Mouse (Mus musculus): ENCODE results near the gene Slc35g2.

Gene Slc35g2

GRCm38 (mm10) chr9:100558991-100559390 is 11.9 kb downstream of the Slc35g2 start:
- DNase-seq (ENCODE audit: low spot score) = no peak

- DNase-seq (ENCODE audit: low spot score) = no peak
Observed at GRCm38 (mm10) chr9:100558023-100558573, 12.8 kb downstream of the Slc35g2 start.

DNA sequence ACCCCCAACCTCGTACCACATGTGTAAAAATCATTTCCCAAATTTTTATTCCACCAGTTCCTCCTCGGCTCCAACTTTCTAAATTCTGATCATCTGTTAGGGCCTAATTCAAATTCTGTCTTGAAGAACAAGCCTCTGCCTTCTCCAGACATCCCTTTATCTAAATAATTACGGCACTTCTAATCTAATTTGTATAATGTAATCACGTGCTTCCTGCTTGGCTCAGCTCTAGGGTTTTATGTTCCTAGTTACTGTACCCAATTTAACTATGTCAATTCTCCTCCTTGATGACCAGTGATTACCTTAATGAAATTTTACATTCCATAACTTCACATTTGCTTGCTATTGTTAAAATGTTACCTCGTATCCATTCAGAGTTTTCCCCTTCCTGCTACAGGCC is 15.2 kb downstream of the Slc35g2 start:
- DNase-seq (ENCODE audit: low spot score) = no peak

DNA sequence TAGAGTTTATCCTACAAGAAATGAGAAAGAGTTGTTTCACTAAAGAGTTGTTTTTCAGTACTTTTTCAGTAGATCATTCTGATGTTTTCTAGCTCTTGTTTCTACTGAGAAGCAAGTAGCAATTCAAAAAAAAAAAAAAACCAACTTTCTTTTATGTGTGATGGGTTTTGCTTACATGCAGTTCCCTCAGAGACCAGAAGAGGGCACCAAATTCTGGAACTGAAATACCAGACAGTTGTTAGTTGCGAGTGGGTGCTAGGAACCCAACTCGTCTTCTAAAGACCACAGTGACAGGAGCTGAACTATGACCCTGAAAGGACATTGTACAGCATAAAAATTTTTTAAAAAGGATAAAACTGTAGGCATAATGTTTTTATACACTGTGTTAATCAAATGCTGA is 22.6 kb downstream of the Slc35g2 start:
- peak; percentile 18 for DNase-seq (ENCODE audit: low spot score)

DNA sequence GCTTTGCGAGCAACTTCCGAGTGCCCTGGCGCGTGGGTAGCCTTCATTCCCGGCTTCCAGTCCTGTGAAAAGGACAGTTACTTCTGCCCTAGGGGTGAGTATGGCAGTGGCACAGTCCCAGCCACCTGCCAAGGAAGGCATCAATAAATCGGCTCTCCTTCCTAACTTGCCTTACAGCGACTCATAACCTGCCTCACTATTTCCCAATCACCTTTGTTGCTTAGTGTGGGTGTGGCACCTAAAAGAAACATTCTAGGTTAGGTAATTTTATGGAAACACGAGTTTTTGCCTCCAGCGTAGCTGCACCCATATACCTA is 24.3 kb downstream of the Slc35g2 start:
- DNase-seq (ENCODE audit: low spot score) = peak; percentile 29

GRCm38 (mm10) chr9:100545715-100546593 is 24.9 kb downstream of the Slc35g2 start, which contains the start of gene Nck1:
Gene Nck1, minus strand, starts transcription at chr9:100546134.
- DNase-seq (ENCODE audit: low spot score) = peak; percentile 99

DNA sequence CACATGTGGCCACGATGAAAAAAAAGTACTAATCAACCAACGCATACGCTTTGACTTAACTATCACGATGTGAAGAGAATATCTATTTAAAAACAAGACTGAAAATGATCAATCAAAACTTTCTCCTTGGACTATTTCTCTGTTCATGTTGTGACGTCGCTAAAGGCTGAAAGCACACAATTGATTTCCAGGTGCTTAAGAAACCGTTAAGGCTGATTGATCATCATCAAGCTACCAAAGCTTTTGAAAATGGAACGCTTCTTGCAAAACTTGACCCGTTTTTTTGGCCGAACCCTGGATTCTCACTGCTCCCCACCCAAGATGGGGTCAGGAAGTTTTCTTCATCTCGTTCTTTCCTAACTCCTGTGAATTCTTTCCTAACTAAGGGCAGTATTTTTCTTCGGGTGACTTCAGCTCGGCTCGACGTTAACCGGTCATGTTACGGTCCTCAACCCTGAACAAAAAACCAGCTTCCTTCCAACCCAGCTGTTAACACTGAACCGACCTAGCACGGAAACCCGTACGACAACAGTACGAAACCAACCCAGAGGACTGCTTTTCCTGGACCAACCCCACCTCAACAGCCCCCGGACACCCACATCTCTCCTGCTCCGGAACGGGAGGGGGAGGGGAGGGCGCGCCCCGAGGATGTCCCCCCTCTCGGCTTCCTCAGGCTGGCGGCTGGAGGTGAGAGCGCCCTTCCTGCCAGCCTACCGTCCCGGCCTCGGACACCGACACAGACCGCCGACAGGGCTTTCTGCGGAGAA is 25.8 kb downstream of the Slc35g2 start:
- DNase-seq (ENCODE audit: low spot score) = peak; percentile 69

DNA sequence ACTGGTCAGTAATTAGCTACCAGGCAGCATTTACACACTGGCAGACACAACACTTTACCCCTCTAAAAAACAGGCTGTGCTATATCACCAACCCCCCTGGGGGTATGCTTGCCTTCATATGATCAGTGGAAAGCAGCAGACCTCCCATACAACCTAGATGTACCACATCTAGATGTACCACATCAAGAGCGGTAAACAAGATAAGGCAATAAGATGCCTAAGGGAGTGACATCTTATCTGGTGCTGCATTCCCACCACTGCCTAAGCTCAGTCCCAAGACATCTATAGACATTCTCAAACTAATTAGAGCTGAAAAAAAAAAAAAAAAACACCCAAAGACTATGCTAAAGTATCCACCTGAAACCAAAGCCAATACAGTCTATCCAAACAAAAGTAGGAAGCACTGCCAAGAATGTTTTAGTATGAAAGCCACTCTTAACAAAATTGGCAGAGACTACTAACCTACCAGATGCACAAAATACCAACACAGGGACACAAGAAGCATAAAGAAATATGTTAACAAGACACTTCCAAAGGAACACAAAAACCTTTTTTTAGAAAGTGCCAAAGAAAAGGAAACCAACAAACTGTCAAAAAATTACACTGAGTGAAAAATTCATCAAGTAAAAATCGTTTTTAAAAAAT is 35.1 kb downstream of the Slc35g2 start:
- DNase-seq (ENCODE audit: low spot score) = peak; percentile 47

DNA sequence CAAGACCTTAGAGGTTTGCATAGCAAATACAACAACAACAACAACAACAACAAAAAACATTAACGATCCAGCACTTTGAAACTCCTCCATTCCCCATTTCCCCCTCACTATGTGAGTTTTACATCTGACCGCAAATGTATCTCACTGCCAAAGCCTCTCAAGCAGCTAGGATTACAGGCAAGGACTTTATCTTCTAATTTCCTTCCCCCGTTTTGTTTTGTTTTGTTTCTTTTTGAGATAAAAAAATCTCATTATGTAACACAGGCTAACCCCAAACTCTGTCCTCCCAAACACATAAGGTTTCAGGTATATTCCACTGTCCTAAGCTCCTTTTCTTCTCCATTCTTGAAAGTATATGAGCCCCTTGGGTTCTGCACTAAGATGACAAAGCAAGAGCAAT is 36.2 kb downstream of the Slc35g2 start:
- no peak for DNase-seq (ENCODE audit: low spot score)

- DNase-seq (ENCODE audit: low spot score) = no peak
Observed at GRCm38 (mm10) chr9:100532847-100533505, 37.9 kb downstream of the Slc35g2 start.

GRCm38 (mm10) chr9:100531296-100531695 is 39.6 kb downstream of the Slc35g2 start:
- no peak for DNase-seq (ENCODE audit: low spot score)

DNA sequence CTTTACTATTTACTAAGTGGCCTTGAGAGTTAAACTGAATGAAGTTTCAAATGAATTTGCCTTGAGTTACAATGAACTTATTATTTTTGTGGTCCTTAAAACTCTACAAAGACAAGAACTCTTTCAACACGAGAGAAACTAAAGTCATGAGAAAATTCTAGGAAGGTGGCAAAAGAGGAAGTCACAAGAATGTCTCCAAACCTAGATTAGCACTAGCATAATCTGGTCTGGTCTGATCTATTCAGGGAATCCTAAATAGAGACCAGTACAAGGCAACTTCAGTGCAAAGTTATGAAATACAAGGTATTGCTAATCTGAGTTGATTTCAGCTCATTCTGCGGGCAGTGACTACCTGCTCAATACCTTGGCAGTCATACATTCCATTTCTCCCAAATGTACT is 45.7 kb downstream of the Slc35g2 start:
- no peak for DNase-seq (ENCODE audit: low spot score)

DNA sequence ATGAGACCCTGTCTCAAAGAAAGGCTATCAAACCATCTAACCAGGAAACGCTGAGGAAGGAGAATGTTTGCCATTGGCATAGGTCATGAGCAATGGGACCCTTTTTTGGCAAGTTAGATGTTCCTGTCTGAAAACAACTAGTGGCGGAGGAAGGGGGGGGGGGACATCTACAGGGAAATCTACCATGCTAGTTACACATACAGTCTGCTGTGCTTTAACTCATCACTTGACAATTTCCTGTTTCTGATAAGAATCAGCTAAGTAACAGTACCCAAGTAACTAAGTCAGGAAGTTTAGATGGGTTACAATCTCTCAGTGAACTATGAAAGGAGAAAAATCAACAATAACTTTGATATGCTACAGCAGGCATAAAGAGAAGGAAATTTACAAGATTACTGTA is 48.9 kb downstream of the Slc35g2 start:
- DNase-seq (ENCODE audit: low spot score) = no peak

DNA sequence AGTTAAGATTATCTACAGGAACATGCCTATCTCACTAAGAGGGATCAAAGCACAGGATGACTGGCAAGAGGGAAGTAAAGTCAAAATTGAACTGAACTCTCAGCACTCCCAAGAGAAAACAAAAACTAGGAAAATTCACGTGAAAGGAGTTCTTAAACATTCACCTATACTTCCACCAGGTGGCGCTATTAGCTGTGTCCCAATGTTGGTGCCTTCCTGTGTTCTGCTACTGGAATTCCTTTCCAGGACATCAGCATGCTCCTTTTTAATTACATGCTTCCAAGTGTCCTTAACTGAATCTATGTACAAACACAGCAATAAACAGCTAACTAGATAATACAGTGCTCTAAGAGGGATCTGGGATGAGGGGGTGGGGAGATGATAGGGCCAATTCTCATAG is 50.3 kb downstream of the Slc35g2 start:
- peak; percentile 77 for DNase-seq (ENCODE audit: low spot score)

- peak; percentile 18 for DNase-seq (ENCODE audit: low spot score)
Observed at GRCm38 (mm10) chr9:100520012-100520411, 50.9 kb downstream of the Slc35g2 start.

DNA sequence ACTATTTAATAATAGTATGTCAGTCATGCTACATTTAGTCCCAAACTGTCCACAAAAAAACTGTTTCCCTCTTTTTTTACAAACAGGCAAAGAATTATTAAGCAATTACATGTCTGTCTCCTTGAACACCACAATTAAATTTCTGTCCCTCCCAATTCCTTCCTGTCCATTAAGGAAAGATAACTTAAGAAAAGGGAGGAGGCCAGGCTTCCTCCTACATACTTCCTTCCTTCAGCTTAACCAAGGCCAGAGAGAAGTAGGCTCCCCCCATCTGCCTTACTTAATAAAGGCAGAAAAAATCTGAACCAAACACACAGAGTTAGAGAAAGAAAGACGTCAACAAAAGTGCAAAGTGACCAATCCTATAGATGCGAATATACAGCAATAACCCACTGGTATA is 63.3 kb downstream of the Slc35g2 start:
- DNase-seq (ENCODE audit: low spot score) = peak; percentile 60

- DNase-seq (ENCODE audit: low spot score) = peak; percentile 82
Observed at GRCm38 (mm10) chr9:100506652-100507051, 64.2 kb downstream of the Slc35g2 start.

GRCm38 (mm10) chr9:100505498-100505897 is 65.4 kb downstream of the Slc35g2 start:
- no peak for DNase-seq (ENCODE audit: low spot score)

Measured in lung, postnatal 25 days (tissue).